20 mouse cellular contexts compared by ENCODE assay signal in the genomic region with DNA sequence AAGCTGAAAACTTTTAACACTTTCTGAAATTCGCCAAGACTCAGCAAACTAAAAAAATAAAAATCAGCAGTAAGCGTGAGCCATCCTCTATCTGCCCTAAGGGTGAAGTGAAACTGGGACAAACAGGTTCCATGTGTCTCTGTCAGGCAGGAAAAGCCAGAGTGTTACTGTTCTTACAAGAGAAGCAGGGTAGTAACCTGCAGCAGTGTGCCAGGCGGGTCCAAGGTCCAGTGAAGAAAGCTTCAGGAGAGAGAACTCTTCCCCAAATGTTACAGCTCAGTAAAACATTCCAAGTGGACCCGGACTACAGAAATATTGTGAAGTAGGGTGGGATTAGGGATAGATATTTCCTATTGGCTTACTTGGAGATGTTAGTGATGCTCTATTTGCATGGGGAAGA.
"Had no signal": no experiment of that assay in that cellular context is flagged by ENCODE, and none has a peak within 500 bp of the region (broad histone marks: within the 10 kb centered on the region; RNA-seq: fewer than 3 reads in every experiment).

No protein-coding gene starts in this region.

- H3K9me3 ChIP-seq: liver, embryonic 15.5 days; lung, embryonic 15.5 days; megakaryocyte, embryonic 14.5 days; midbrain, embryonic 10.5 days; midbrain, embryonic 13.5 days; neural tube, embryonic 13.5 days; stomach, embryonic 15.5 days had no signal

- H3K4me3 ChIP-seq: left cerebral cortex, adult 2 months; liver, embryonic 15.5 days; lung, embryonic 15.5 days; megakaryocyte, embryonic 14.5 days; midbrain, embryonic 10.5 days; midbrain, embryonic 13.5 days; myocyte; neural tube, embryonic 13.5 days; stomach, embryonic 15.5 days had no signal

- H3K27ac ChIP-seq: left cerebral cortex, adult 2 months; liver, embryonic 15.5 days; lung, embryonic 15.5 days; midbrain, embryonic 10.5 days; midbrain, embryonic 13.5 days; neural tube, embryonic 13.5 days; stomach, embryonic 15.5 days had no signal

- H3K9ac ChIP-seq: liver, embryonic 15.5 days; lung, embryonic 15.5 days; midbrain, embryonic 13.5 days; neural tube, embryonic 13.5 days; stomach, embryonic 15.5 days had no signal

- H3K4me2 ChIP-seq: liver, embryonic 11.5 days; liver, embryonic 15.5 days; lung, embryonic 15.5 days; midbrain, embryonic 13.5 days; neural tube, embryonic 13.5 days; stomach, embryonic 15.5 days had no signal

- ATAC-seq: intestine, postnatal 0 days; midbrain, embryonic 13.5 days; midbrain, embryonic 16.5 days had no signal

- H3K27me3 ChIP-seq: liver, embryonic 15.5 days; lung, embryonic 15.5 days; megakaryocyte, embryonic 14.5 days; midbrain, embryonic 13.5 days; neural tube, embryonic 13.5 days; stomach, embryonic 15.5 days had no signal

- H3K36me3 ChIP-seq: liver, embryonic 15.5 days; lung, embryonic 15.5 days; midbrain, embryonic 10.5 days; midbrain, embryonic 13.5 days; neural tube, embryonic 13.5 days; stomach, embryonic 15.5 days had no signal

- H3K4me1 ChIP-seq: liver, embryonic 15.5 days; lung, embryonic 15.5 days; midbrain, embryonic 10.5 days; midbrain, embryonic 13.5 days; neural tube, embryonic 13.5 days; stomach, embryonic 15.5 days had no signal

- DNase-seq: layer of hippocampus, postnatal 36 days; lung, adult 18-20 months; lung, postnatal 10 days; lung, postnatal 36 days; retina, postnatal 1 day; right cerebral cortex, postnatal 25 days; spleen, adult 18-20 months; thymus, postnatal 25 days had no signal
